Mouse (Mus musculus): ENCODE results near the gene Clns1a. TPM values are rescaled to one million over a fixed set of nuclear protein-coding genes. Genes with fewer than 3 reads are reported as not detected.

Clns1a gene
- polyA plus RNA-seq, 1 experiment from 2014 or later = 225 TPM

DNA sequence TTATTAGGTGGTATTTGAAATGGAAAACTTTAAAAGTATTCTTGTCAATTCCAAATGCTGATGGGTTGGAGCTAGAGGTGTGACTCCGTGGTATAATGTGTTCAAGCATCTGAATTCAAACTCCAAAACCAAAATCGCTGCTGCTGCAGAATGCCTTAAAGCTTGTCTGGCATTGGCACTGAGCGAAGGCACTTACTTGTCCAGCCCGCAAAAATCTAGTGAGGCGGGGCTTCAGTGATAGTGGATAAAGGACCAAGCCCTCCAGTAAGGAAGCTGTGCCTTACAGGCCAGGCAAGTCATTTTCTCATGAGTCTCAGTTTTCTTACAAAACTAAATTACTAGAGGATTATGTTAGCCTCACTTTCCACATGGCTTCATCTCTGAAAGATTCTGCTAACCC, 11.4 kb downstream of the Clns1a start:
- H3K9me3 ChIP-seq = no peaks in the 10 kb centered on the region
- H3K4me3 ChIP-seq = no peak overlapping the region
- no peak overlapping the region for H3K9ac ChIP-seq
- H3K27me3 ChIP-seq = no peaks in the 10 kb centered on the region
- H3K4me1 ChIP-seq = no peaks in the 10 kb centered on the region
- H3K36me3 ChIP-seq = peaks cover 21% of the 10 kb centered on the region
- 88% methylated on average over 5 of the region's 5 CpGs for WGBS
- ATAC-seq (ENCODE audit: insufficient number of reproducible peaks, insufficient read depth, low FRiP score, low TSS enrichment) = no peak
- H3K27ac ChIP-seq = no peak overlapping the region
- H3K4me2 ChIP-seq (replicated peaks) = no peak overlapping the region

GRCm38 (mm10) chr7:97709204-97709603, 12.8 kb downstream of the Clns1a start:
- 84% methylated on average over 3 of the region's 3 CpGs for WGBS
- Histone ChIP-seq H3K4me2 (replicated peaks) (no peak overlapping the region), H3K27me3 (no peaks in the 10 kb centered on the region), H3K9me3 (no peaks in the 10 kb centered on the region), H3K9ac (no peak overlapping the region), H3K4me3 (no peak overlapping the region), H3K27ac (no peak overlapping the region), H3K4me1 (no peaks in the 10 kb centered on the region), H3K36me3 (peaks cover 30% of the 10 kb centered on the region)
- ATAC-seq (ENCODE audit: insufficient number of reproducible peaks, insufficient read depth, low FRiP score, low TSS enrichment) = no peak

DNA sequence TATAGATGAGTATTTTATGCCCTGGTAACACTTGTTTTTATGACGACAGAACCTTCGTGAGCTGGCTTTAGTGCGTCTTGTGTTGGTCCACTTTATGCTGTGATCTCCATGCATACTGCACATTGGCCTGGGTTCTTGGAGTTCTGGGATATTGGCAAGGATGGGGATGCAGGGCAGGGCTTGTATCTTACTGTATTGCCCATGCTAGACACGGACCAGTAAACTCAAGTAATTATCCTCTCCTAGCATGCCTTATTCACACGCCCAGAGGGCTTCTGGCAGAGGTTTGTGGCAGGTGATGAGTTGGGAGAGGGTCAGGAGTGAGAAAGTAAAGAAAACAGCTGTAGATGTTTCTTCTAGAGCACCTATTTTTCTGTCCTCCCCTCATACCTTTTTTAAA, 18.2 kb downstream of the Clns1a start:
- H3K27me3 ChIP-seq = no peaks in the 10 kb centered on the region
- H3K36me3 ChIP-seq = peaks cover 71% of the 10 kb centered on the region
- no peak overlapping the region for H3K4me2 ChIP-seq (replicated peaks)
- no peak for ATAC-seq (ENCODE audit: insufficient number of reproducible peaks, insufficient read depth, low FRiP score, low TSS enrichment)
- H3K27ac ChIP-seq = no peak overlapping the region
- H3K4me1 ChIP-seq = no peaks in the 10 kb centered on the region
- WGBS = 95% methylated on average over 5 of the region's 5 CpGs
- no peak overlapping the region for H3K9ac ChIP-seq
- no peak overlapping the region for H3K4me3 ChIP-seq
- H3K9me3 ChIP-seq = no peaks in the 10 kb centered on the region

DNA sequence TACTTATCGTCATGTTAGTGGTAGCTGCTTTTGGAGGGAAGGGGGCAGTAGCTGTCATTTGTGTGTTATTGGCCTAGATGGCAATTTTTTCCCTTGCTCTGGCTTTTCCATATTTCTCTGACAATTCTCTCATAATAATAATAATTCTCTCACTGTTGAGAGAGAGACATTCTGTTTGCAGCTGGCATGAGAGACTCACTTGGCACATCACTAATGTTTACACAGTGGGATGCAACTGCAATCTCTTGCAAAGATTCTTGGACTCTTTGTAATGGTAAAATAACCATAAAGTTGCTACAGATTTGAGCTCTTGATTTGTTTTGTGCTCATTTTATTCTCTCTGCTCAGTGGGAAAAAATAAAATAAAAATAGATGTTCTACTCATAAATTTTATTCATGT, 20.9 kb downstream of the Clns1a start:
- Histone ChIP-seq H3K36me3 (peaks cover 74% of the 10 kb centered on the region), H3K27ac (no peak overlapping the region), H3K9ac (no peak overlapping the region), H3K9me3 (no peaks in the 10 kb centered on the region), H3K4me1 (no peaks in the 10 kb centered on the region), H3K4me2 (replicated peaks) (no peak overlapping the region), H3K4me3 (no peak overlapping the region), H3K27me3 (no peaks in the 10 kb centered on the region)
- 89% methylated on average over 1 of the region's 1 CpGs for WGBS
- ATAC-seq (ENCODE audit: insufficient number of reproducible peaks, insufficient read depth, low FRiP score, low TSS enrichment) = no peak

DNA sequence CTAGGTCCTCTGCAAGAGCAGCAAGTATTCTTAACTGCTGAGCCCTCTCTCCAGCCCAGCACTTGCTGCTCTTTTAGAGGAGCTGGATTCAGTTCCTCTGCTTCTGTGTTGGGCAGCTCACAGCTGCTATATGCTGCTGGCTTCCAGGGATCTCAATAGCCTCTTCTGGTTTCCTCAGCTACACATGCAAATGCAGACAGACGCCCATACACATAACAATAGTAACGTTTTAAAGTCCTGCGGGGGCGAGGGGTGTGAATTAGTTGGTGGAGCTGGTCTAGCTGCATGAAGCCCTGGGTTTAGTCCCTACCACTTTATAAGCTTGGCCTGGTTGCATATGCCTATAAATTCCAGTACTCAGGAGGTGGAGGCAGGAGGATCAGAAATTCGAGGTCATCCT, 22.6 kb downstream of the Clns1a start:
- Histone ChIP-seq H3K36me3 (peaks cover 62% of the 10 kb centered on the region), H3K9me3 (no peaks in the 10 kb centered on the region), H3K4me3 (no peak overlapping the region), H3K27ac (no peak overlapping the region), H3K4me2 (replicated peaks) (no peak overlapping the region), H3K4me1 (no peaks in the 10 kb centered on the region), H3K9ac (no peak overlapping the region), H3K27me3 (no peaks in the 10 kb centered on the region)
- 80% methylated on average over 5 of the region's 5 CpGs for WGBS
- ATAC-seq (ENCODE audit: insufficient number of reproducible peaks, insufficient read depth, low FRiP score, low TSS enrichment) = no peak

DNA sequence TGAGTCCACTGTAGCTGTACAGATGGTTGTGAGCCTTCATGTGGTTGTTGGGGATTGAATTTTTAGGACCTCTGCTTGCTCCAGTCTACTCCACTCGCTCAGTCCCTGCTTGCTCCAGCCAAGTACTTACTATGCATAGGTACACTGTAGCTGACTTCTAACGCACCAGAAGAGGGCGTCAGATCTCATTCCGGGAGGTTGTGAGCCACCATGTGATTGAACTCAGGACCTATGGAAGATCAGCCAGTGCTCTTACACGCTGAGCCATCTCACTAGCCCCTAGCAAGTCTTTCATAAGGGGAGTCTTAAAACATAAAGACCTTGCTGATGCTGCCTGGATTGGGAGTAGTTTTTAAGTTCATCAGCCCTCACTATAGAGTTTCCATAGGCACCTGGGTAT, 23.7 kb downstream of the Clns1a start:
- Histone ChIP-seq H3K4me2 (replicated peaks) (no peak overlapping the region), H3K36me3 (peaks cover 52% of the 10 kb centered on the region), H3K27me3 (no peaks in the 10 kb centered on the region), H3K4me1 (no peaks in the 10 kb centered on the region), H3K27ac (no peak overlapping the region), H3K9me3 (no peaks in the 10 kb centered on the region), H3K9ac (no peak overlapping the region), H3K4me3 (no peak overlapping the region)
- ATAC-seq (ENCODE audit: insufficient number of reproducible peaks, insufficient read depth, low FRiP score, low TSS enrichment) = no peak
- 83% methylated on average over 5 of the region's 5 CpGs for WGBS

GRCm38 (mm10) chr7:97722278-97722918, 26.0 kb downstream of the Clns1a start:
- no peaks in the 10 kb centered on the region for H3K27me3 ChIP-seq
- no peak for ATAC-seq (ENCODE audit: insufficient number of reproducible peaks, insufficient read depth, low FRiP score, low TSS enrichment)
- H3K27ac ChIP-seq = no peak overlapping the region
- peaks cover 41% of the 10 kb centered on the region for H3K36me3 ChIP-seq
- no peak overlapping the region for H3K4me3 ChIP-seq
- H3K4me1 ChIP-seq = no peaks in the 10 kb centered on the region
- H3K4me2 ChIP-seq (replicated peaks) = no peak overlapping the region
- 89% methylated on average over 7 of the region's 7 CpGs for WGBS
- no peaks in the 10 kb centered on the region for H3K9me3 ChIP-seq
- no peak overlapping the region for H3K9ac ChIP-seq

DNA sequence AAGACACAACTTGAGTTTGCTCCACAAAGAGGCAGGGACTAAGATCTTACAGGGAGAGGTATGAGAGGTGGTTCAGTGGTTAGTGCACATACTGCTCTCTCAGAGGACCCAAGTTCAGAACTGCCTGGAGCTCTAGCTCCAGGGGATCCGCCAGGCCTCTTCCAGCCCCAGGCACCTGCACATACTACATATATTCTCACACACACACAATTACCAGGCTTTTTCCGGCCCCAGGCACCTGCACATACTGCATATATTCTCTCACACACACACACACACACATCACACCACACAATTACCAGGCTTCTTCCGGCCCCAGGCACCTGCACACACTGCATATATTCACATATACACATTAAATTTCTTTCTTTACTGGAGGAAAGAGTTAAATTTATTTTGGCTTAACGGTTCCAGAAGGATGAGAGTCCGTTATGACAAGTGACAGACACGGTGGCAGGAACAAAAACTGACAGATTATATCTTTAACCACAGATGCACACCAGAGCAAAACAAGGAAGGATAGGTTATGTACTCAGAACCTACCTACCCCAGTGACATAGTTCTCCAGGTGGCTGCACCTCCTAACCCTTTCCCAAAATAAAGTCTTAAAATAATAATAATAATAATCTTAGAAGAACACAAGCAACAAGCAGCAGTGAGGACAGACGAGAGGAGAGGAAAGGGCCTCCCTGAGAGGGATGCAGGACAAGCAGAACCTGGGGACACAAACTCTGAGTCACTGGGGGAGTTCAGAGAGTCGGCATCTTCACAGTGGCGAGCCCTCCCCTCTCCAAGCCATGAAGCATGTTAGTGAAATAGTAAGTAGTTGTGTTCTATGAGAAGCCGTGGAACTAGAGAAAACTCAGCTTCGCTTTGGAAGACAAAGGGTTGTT, 27.5 kb downstream of the Clns1a start:
- no peak overlapping the region for H3K4me3 ChIP-seq
- no peak for ATAC-seq (ENCODE audit: insufficient number of reproducible peaks, insufficient read depth, low FRiP score, low TSS enrichment)
- 91% methylated on average over 11 of the region's 11 CpGs for WGBS
- no peaks in the 10 kb centered on the region for H3K27me3 ChIP-seq
- no peak overlapping the region for H3K9ac ChIP-seq
- H3K27ac ChIP-seq = no peak overlapping the region
- H3K9me3 ChIP-seq = no peaks in the 10 kb centered on the region
- no peak overlapping the region for H3K4me2 ChIP-seq (replicated peaks)
- peaks cover 26% of the 10 kb centered on the region for H3K36me3 ChIP-seq
- no peaks in the 10 kb centered on the region for H3K4me1 ChIP-seq

GRCm38 (mm10) chr7:97725401-97725800, 29.0 kb downstream of the Clns1a start:
- no peak overlapping the region for H3K27ac ChIP-seq
- H3K4me1 ChIP-seq = no peaks in the 10 kb centered on the region
- ATAC-seq (ENCODE audit: insufficient number of reproducible peaks, insufficient read depth, low FRiP score, low TSS enrichment) = no peak
- peaks cover 12% of the 10 kb centered on the region for H3K36me3 ChIP-seq
- WGBS = 92% methylated on average over 6 of the region's 6 CpGs
- no peak overlapping the region for H3K4me3 ChIP-seq
- H3K9me3 ChIP-seq = no peaks in the 10 kb centered on the region
- no peak overlapping the region for H3K9ac ChIP-seq
- no peaks in the 10 kb centered on the region for H3K27me3 ChIP-seq
- H3K4me2 ChIP-seq (replicated peaks) = no peak overlapping the region

GRCm38 (mm10) chr7:97726080-97726479, 29.6 kb downstream of the Clns1a start:
- ATAC-seq (ENCODE audit: insufficient number of reproducible peaks, insufficient read depth, low FRiP score, low TSS enrichment) = no peak
- no peak overlapping the region for H3K9ac ChIP-seq
- no peaks in the 10 kb centered on the region for H3K4me1 ChIP-seq
- 90% methylated on average over 7 of the region's 7 CpGs for WGBS
- H3K27ac ChIP-seq = no peak overlapping the region
- peaks cover 6% of the 10 kb centered on the region; the same call in 1 of the 2 replicates for H3K36me3 ChIP-seq
- H3K4me2 ChIP-seq (replicated peaks) = no peak overlapping the region
- no peak overlapping the region for H3K4me3 ChIP-seq
- no peaks in the 10 kb centered on the region for H3K9me3 ChIP-seq
- H3K27me3 ChIP-seq = no peaks in the 10 kb centered on the region

GRCm38 (mm10) chr7:97726778-97727177, 30.3 kb downstream of the Clns1a start:
- Histone ChIP-seq H3K9ac (no peak overlapping the region), H3K4me3 (no peak overlapping the region), H3K4me1 (no peaks in the 10 kb centered on the region), H3K27ac (no peak overlapping the region), H3K4me2 (replicated peaks) (no peak overlapping the region), H3K27me3 (no peaks in the 10 kb centered on the region), H3K9me3 (no peaks in the 10 kb centered on the region), H3K36me3 (0 out of 2 replicates have a peak, but pooled peaks cover 5% of the 10 kb centered on the region)
- no peak; the same call in 1 of the 2 replicates for ATAC-seq (ENCODE audit: insufficient number of reproducible peaks, insufficient read depth, low FRiP score, low TSS enrichment)
- WGBS = 81% methylated on average over 7 of the region's 7 CpGs

All from embryonic facial prominence, embryonic 12.5 days (tissue).